Mouse (Mus musculus): ENCODE measurements around the gene Dcp1a.

DNA sequence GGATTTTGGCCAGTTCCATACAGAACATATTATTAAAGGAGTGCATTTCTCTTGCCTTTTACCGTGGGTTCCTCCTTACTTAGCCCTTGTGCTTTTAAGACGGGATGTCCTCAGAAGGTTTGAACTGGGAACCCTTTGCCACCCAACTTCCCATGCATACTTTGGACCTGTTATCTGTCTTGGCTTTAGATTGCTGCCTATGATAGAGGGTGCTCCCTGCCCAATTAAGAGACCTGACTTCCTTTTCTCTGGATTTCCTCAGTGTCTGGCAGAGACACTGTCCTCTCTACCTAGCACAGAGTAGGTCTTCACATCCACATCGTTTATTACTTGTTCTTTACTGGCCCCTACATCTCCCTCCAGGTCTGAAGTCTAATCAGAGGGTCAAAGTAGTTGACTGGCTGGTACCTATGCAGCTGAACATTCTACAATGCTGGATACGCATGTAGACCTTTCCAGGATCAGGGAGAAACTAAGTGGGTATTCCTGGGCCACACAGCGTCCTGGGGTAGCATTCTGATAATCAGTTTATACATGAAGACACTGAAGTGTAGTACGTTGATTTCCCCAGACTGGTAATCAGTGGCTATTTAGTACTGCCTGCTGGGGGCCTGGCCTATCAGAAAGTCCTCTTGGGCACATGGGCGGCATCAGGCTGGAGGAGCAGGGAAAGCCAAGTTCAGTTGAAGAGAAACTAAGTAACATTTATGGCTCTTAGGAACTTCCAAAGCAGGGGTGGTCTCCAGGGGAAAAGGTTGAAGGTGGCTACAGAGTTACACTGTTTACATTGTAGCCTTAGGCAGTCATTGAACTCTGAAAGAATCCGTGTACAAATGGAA is 71.1 kb downstream of the Dcp1a start:
- TF ChIP-seq CTCF (IDR thresholded peaks at IDR 0.05; ENCODE audit: borderline replicate concordance, insufficient read depth, low read depth, low read length) (no peak), POLR2A (IDR thresholded peaks at IDR 0.05; ENCODE audit: borderline replicate concordance, insufficient read depth, low read length) (no peak)

All from cerebellum, adult 2 months (tissue).